Mouse (Mus musculus) adrenal gland, postnatal 25 days (tissue): Measurements from ENCODE around the gene Bzw1. TPM values are rescaled to one million over a fixed set of nuclear protein-coding genes. Genes with fewer than 3 reads are reported as not detected.

ENCODE experiments used
- total RNA-seq: library from RNA; stranded (reverse); gene quantifications from 2 replicates; pipeline ENCODE4 v1.2.3, GENCODE M21; 2021

Gene Bzw1
- total RNA-seq, 1 experiment from 2014 or later = 131 TPM

Other genes with a start within 250 kb of the Bzw1 start
- not detected in 2 replicates for gene Aox4, start 182.5 kb upstream of the Bzw1 start, total RNA-seq
- gene Aox2, start 114.6 kb upstream of the Bzw1 start, total RNA-seq = 0.27 and 0.52 TPM in 2 replicates
- gene Clk1, start 31.2 kb downstream of the Bzw1 start, total RNA-seq = 168 and 186 TPM in 2 replicates
- 13.3 and 22.0 TPM in 2 replicates for gene Nif3l1, start 52.3 kb downstream of the Bzw1 start, total RNA-seq
- 37.9 and 38.5 TPM in 2 replicates for gene Ppil3, start 52.6 kb downstream of the Bzw1 start, total RNA-seq
- gene Orc2, start 112.2 kb downstream of the Bzw1 start, total RNA-seq = 21.6 and 23.1 TPM in 2 replicates
- 23.8 and 31.4 TPM in 2 replicates for gene Fam126b, start 193.4 kb downstream of the Bzw1 start, total RNA-seq
- 123 and 131 TPM in 2 replicates for gene Ndufb3, start 193.5 kb downstream of the Bzw1 start, total RNA-seq